Mouse (Mus musculus) thymus, adult 2 months (tissue): Measurements from ENCODE around the gene Sept10.

Experiments used
- CTCF ChIP-seq: fragments of 200-500 bp; IDR thresholded peaks from 2 replicates; pipeline ENCODE4 v1.5.1; 2012; ENCODE audit warnings: mild to moderate bottlenecking, control low read depth, low read length, moderate library complexity, borderline replicate concordance; ENCODE audit not compliant: control insufficient read depth, poor library complexity, insufficient read depth; ENCODE audit errors: extremely low read depth
- POLR2A ChIP-seq: fragments of 200-500 bp; IDR thresholded peaks from 2 replicates; pipeline ENCODE4 v1.6.1; 2012; ENCODE audit warnings: mild to moderate bottlenecking, low read length, control low read depth, moderate library complexity; ENCODE audit not compliant: control insufficient read depth, poor library complexity, insufficient read depth; ENCODE audit errors: extremely low read depth

- no peak for TF ChIP-seq CTCF
- TF ChIP-seq POLR2A = no peak
Measured at GRCm38 (mm10) chr10:59229205-59229820, 7.7 kb upstream of the Sept10 start.
